Mouse (Mus musculus) urinary bladder, adult 18-20 months (tissue): ENCODE measurements around the gene Srarp.

Experiments used
- DNase-seq, 2 experiments: peaks; one replicate each; pipeline ENCODE4 v3.0.0; 2022; ENCODE audit warnings: low spot score in 2 of 2, mixed read lengths in 2 of 2

Srarp gene

GRCm38 (mm10) chr4:141458236-141458635 lies 22.3 kb upstream of the Srarp start:
- DNase-seq, result peak; percentile 64 to 83

GRCm38 (mm10) chr4:141456193-141456938 lies 20.5 kb upstream of the Srarp start:
- DNase-seq, result no peak

- no peak for DNase-seq
These were observed 19.6 kb upstream of the Srarp start for GRCm38 (mm10) chr4:141455526-141455925.

GRCm38 (mm10) chr4:141454581-141455350 lies 18.9 kb upstream of the Srarp start:
- no peak for DNase-seq

GRCm38 (mm10) chr4:141451916-141452450 lies 16.1 kb upstream of the Srarp start:
- no peak for DNase-seq

- no peak for DNase-seq
These were observed 15.3 kb upstream of the Srarp start for GRCm38 (mm10) chr4:141451251-141451650.

- DNase-seq, result peak in 1 of 2 experiments; percentile 1
These were observed 10.3 kb upstream of the Srarp start for GRCm38 (mm10) chr4:141446211-141446610.

GRCm38 (mm10) chr4:141445328-141445720 lies 9.4 kb upstream of the Srarp start:
- DNase-seq, result no peak

GRCm38 (mm10) chr4:141444451-141445327 lies 8.8 kb upstream of the Srarp start, which contains the start of gene Zbtb17:
Gene Zbtb17 (plus strand): TSS chr4:141444654.
- peak; percentile 82 to 84 for DNase-seq

GRCm38 (mm10) chr4:141443641-141444429 lies 7.9 kb upstream of the Srarp start:
- no peak for DNase-seq

- DNase-seq, result no peak
These were observed 5.0 kb upstream of the Srarp start for GRCm38 (mm10) chr4:141440877-141441276.

GRCm38 (mm10) chr4:141439083-141439803 lies 3.3 kb upstream of the Srarp start:
- no peak for DNase-seq

GRCm38 (mm10) chr4:141433191-141433590 lies 2.7 kb downstream of the Srarp start:
- no peak for DNase-seq

- no peak for DNase-seq
These were observed 3.2 kb downstream of the Srarp start for GRCm38 (mm10) chr4:141432666-141433065.

GRCm38 (mm10) chr4:141430997-141431396 lies 4.9 kb downstream of the Srarp start:
- peak; percentile 53 to 60 for DNase-seq

GRCm38 (mm10) chr4:141429847-141430246 lies 6.1 kb downstream of the Srarp start:
- no peak for DNase-seq

GRCm38 (mm10) chr4:141429381-141429780 lies 6.5 kb downstream of the Srarp start:
- no peak for DNase-seq

- DNase-seq, result no peak
These were observed 8.0 kb downstream of the Srarp start for GRCm38 (mm10) chr4:141427921-141428320.

GRCm38 (mm10) chr4:141426796-141427745 lies 8.8 kb downstream of the Srarp start:
- no peak for DNase-seq
